Mouse (Mus musculus) thymus, adult 2 months (tissue): Measurements from ENCODE around the gene Zbtb20. TPM values are rescaled to one million over a fixed set of nuclear protein-coding genes. Genes with fewer than 3 reads are reported as not detected.

Experiments
- DNase-seq: peaks from one replicate; pipeline ENCODE4 v3.0.0; 2021
- H3K27ac ChIP-seq: fragments of 200-500 bp; 2 replicates; pipeline ENCODE4 v1.5.1; 2012; ENCODE audit warnings: low read length, control low read depth; ENCODE audit not compliant: control insufficient read depth, insufficient read depth
- H3K27me3 ChIP-seq: fragments of 200-500 bp; 2 replicates; pipeline ENCODE4 v1.6.1; 2012; ENCODE audit warnings: mild to moderate bottlenecking, low read length, moderate library complexity, mixed read lengths; ENCODE audit not compliant: control insufficient read depth, insufficient read depth
- H3K36me3 ChIP-seq: fragments of 200-500 bp; 2 replicates; pipeline ENCODE4 v1.6.1; 2012; ENCODE audit warnings: mild to moderate bottlenecking, low read length, moderate library complexity; ENCODE audit not compliant: control insufficient read depth, insufficient read depth
- H3K4me1 ChIP-seq: fragments of 200-500 bp; replicated peaks from 2 replicates; pipeline ENCODE4 v1.6.1; 2012; ENCODE audit warnings: low read length; ENCODE audit not compliant: control insufficient read depth, insufficient read depth
- H3K4me3 ChIP-seq: fragments of 200-500 bp; 2 replicates; pipeline ENCODE4 v1.5.1; 2012; ENCODE audit warnings: mild to moderate bottlenecking, low read length, control low read depth, moderate library complexity; ENCODE audit not compliant: control insufficient read depth, insufficient read depth
- CTCF ChIP-seq: fragments of 200-500 bp; IDR thresholded peaks from 2 replicates; pipeline ENCODE4 v1.5.1; 2012; ENCODE audit warnings: mild to moderate bottlenecking, control low read depth, low read length, moderate library complexity, borderline replicate concordance; ENCODE audit not compliant: control insufficient read depth, poor library complexity, insufficient read depth; ENCODE audit errors: extremely low read depth
- POLR2A ChIP-seq: fragments of 200-500 bp; IDR thresholded peaks from 2 replicates; pipeline ENCODE4 v1.6.1; 2012; ENCODE audit warnings: mild to moderate bottlenecking, low read length, control low read depth, moderate library complexity; ENCODE audit not compliant: control insufficient read depth, poor library complexity, insufficient read depth; ENCODE audit errors: extremely low read depth
- whole genome bisulfite sequencing: fragments of 180-500 bp; shearing (Covaris S2); methylation state at CpG from one replicate; pipeline ENCODE4 v1.1.7; 2018; 5-methylcytosine and 5-hydroxymethylcytosine counted together
- polyA plus RNA-seq: library from polyadenylated mRNA; depleted of rRNA; stranded (reverse); fragments of >200 nt; gene quantifications from 2 replicates; pipeline ENCODE4 v1.2.3, GENCODE M21; 2012

The Zbtb20 gene
- polyA plus RNA-seq, 1 experiment: 19.1 TPM

DNA sequence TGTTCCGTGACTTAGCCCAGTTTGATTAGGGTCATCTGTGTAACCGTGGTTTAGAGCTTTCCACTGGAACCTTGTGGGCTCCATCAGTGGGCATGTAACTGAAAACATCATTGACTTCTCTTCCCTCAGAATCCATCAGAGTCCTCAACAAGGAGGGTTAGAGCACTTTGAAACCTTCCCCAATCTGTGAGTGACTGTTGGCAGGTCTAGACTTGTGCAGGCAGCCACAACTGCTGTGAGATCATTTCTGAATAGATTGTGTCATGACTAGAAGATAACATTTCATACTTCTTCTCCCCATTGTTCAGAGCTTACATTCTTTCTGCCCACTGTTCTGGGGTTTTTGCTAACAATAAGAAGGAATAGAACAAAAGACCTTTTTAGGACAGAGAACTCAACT is 385.2 kb downstream of the Zbtb20 start:
- Histone ChIP-seq H3K27ac (no peak overlapping the region), H3K4me1 (no peaks in the 10 kb centered on the region), H3K4me3 (no peak overlapping the region), H3K27me3 (no peaks in the 10 kb centered on the region), H3K36me3 (no peaks in the 10 kb centered on the region)
- DNase-seq: no peak
- 96% methylated on average over 2 of the region's 2 CpGs for WGBS
- TF ChIP-seq CTCF: no peak
- no peak for TF ChIP-seq POLR2A

DNA sequence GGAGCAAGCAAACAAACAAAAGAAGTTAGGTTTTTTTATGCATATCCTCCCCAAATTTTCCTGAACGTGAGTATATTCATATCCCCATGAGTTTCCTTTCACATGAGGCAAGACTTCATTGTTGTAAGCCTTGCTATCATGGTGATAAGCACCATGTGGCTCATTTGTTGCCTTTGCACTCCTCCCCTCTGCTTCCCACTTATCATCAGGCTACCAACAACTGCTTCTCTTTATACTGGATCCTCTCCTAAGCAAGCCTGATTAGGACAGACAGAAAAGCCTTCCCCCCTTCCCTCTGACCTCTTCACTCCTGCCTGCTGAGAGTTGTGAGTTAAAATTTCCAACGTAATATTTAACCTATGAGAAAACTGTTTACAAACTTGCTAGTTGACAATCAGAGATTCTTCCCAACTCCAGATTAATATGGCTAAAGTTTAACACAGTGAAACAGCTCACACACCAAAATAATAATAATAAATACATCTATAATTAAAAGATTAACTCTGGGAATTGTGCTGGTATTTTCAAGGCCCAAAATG is 398.4 kb downstream of the Zbtb20 start:
- H3K36me3 ChIP-seq: no peaks in the 10 kb centered on the region
- H3K27me3 ChIP-seq: no peaks in the 10 kb centered on the region
- no peaks in the 10 kb centered on the region for H3K4me1 ChIP-seq
- no peak for DNase-seq
- no peak overlapping the region for H3K27ac ChIP-seq
- TF ChIP-seq POLR2A (no peak), CTCF (no peak)
- H3K4me3 ChIP-seq: no peak overlapping the region
- WGBS: 86% methylated on average over 2 of the region's 2 CpGs

- no peak for DNase-seq
- 96% methylated on average over 4 of the region's 4 CpGs for WGBS
- TF ChIP-seq CTCF (no peak), POLR2A (no peak)
- Histone ChIP-seq H3K27ac (no peak overlapping the region), H3K27me3 (no peaks in the 10 kb centered on the region), H3K4me3 (no peak overlapping the region), H3K36me3 (no peaks in the 10 kb centered on the region), H3K4me1 (no peaks in the 10 kb centered on the region)
Observed at GRCm38 (mm10) chr16:43276764-43277163, 401.1 kb downstream of the Zbtb20 start.

DNA sequence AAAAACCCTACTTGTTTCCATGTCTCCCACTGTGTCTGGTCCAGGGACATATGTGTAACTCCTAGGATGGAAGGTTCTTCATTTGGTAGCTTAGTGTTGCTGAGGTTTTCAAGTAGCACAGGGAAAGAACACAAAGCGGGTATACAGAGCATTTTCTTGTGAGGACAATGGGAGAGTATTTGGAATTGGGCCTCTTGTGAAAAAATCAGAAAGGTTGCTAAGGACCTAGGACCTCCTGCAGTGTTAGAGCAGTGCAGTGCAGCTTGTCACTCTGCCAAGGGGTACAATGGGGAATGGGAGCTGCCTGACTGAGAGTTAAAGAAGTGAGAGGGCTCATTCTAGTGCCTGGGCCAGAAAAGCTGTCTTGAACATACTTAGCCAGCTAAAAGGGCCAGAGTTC is 410.6 kb downstream of the Zbtb20 start:
- Histone ChIP-seq H3K27ac (no peak overlapping the region), H3K4me3 (no peak overlapping the region), H3K36me3 (no peaks in the 10 kb centered on the region), H3K27me3 (no peaks in the 10 kb centered on the region), H3K4me1 (no peaks in the 10 kb centered on the region)
- no peak for TF ChIP-seq POLR2A
- TF ChIP-seq CTCF: no peak
- WGBS: 90% methylated on average over 1 of the region's 1 CpGs
- DNase-seq: no peak

- no peaks in the 10 kb centered on the region for H3K36me3 ChIP-seq
- no peak for DNase-seq
- no peak for TF ChIP-seq CTCF
- TF ChIP-seq POLR2A: no peak
- no peak overlapping the region for H3K4me3 ChIP-seq
- no peaks in the 10 kb centered on the region for H3K27me3 ChIP-seq
- WGBS: 94% methylated on average over 1 of the region's 1 CpGs
- H3K27ac ChIP-seq: no peak overlapping the region
- no peaks in the 10 kb centered on the region for H3K4me1 ChIP-seq
Observed at GRCm38 (mm10) chr16:43286783-43287383, 411.2 kb downstream of the Zbtb20 start.

DNA sequence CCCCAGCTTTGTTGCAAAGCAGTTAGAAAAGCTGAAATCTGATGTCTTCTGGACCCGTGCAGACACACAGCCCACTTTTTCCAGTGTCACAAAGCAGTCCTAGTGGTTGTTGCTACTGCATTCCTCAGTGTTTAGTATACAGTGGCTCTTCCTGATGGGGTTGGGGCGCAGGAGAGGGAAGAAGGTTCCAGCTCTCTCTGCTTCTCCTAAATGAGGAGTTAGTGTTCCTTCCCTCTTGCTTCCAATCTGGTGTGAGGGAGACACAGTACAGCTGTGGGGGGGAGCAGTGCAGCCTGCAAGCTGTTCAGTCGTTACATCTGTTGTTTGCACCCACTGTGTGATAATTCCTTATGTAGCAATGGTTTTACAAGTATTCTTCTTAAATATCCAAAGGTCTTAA is 415.7 kb downstream of the Zbtb20 start:
- TF ChIP-seq POLR2A: no peak
- TF ChIP-seq CTCF: no peak
- WGBS: 91% methylated on average over 3 of the region's 3 CpGs

More for the DNA sequence above, 415.7 kb downstream of the Zbtb20 start:
- H3K4me3 ChIP-seq: no peak overlapping the region
- H3K27ac ChIP-seq: no peak overlapping the region
- no peaks in the 10 kb centered on the region for H3K4me1 ChIP-seq
- DNase-seq: no peak
- no peaks in the 10 kb centered on the region for H3K36me3 ChIP-seq
- H3K27me3 ChIP-seq: no peaks in the 10 kb centered on the region
